Mouse (Mus musculus) kidney, adult 2 months (tissue): ENCODE measurements at regions not wholly inside any gene's neighbourhood (a gene's known extent, or its start where the extent isn't known, plus 50 kb on each side); places are given as distances from the start of the nearest gene placed in this dataset.

Experiments
- DNase-seq: peaks from one replicate; pipeline ENCODE4 v3.0.0; 2021
- H3K27ac ChIP-seq: fragments of 200-500 bp; 2 replicates; pipeline ENCODE4 v1.5.1; 2012; ENCODE audit warnings: low read depth, low read length, control low read depth, inconsistent platforms; ENCODE audit not compliant: insufficient read depth
- H3K27me3 ChIP-seq: fragments of 200-500 bp; replicated peaks from 2 replicates; pipeline ENCODE4 v1.6.1; 2012; ENCODE audit warnings: mild to moderate bottlenecking, moderate library complexity, low read length, inconsistent platforms; ENCODE audit not compliant: control insufficient read depth, insufficient read depth
- H3K36me3 ChIP-seq: fragments of 200-500 bp; 2 replicates; pipeline ENCODE4 v1.6.1; 2012; ENCODE audit warnings: mild to moderate bottlenecking, moderate library complexity, low read length, inconsistent platforms; ENCODE audit not compliant: control insufficient read depth, insufficient read depth
- H3K4me1 ChIP-seq: fragments of 200-500 bp; 2 replicates; pipeline ENCODE4 v1.6.1; 2011; ENCODE audit warnings: low read length; ENCODE audit not compliant: control insufficient read depth, insufficient read depth
- H3K4me3 ChIP-seq: fragments of 200-500 bp; 2 replicates; pipeline ENCODE4 v1.5.1; 2011; ENCODE audit warnings: mild to moderate bottlenecking, low read depth, low read length, control low read depth; ENCODE audit not compliant: insufficient read depth
- CTCF ChIP-seq: fragments of 200-500 bp; conservative IDR thresholded peaks from 2 replicates; pipeline ENCODE4 v1.5.1; 2011; ENCODE audit warnings: low read depth, mild to moderate bottlenecking, control low read depth, low read length, moderate library complexity, mixed read lengths; ENCODE audit not compliant: insufficient read depth, insufficient read length
- POLR2A ChIP-seq: fragments of 200-500 bp; IDR thresholded peaks from one replicate; pipeline ENCODE4 v1.6.1; 2011; ENCODE audit warnings: low read depth, low read length, control low read depth
- WGBS: fragments of 180-500 bp; shearing (Covaris S2); methylation state at CpG from one replicate; pipeline ENCODE4 v1.1.7; 2018; 5-methylcytosine and 5-hydroxymethylcytosine counted together

DNA sequence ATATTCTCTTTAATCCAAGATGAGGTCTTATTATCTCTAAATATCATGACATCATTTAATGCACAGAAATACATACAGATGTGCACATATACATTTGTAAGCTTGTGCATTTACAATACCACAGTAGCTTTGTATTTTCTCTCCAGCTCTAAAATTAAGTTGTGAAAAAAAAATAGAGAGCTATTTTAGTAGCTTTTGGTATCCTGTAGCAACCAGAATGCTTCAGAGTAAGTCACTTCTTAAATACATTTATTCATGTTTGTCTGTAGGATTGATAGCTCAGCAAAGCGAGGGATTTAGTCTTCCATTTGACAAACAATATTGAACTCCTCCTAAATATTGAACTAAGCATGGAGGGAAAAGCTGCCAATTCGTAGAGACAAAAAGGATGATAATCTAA lies 286.4 kb upstream of the C030005K15Rik start:
- no peaks in the 10 kb centered on the region for H3K27me3 ChIP-seq
- WGBS: 91% methylated on average over 2 of the region's 2 CpGs
- H3K36me3 ChIP-seq: no peaks in the 10 kb centered on the region
- H3K4me3 ChIP-seq: no peak overlapping the region
- no peak for DNase-seq
- no peak overlapping the region for H3K27ac ChIP-seq
- H3K4me1 ChIP-seq: no peaks in the 10 kb centered on the region
- TF ChIP-seq CTCF: no peak
- no peak for TF ChIP-seq POLR2A

GRCm38 (mm10) chr10:98014985-98015902 lies 288.7 kb upstream of the C030005K15Rik start:
- 45% methylated on average over 10 of the region's 10 CpGs for WGBS
- peak; percentile 48 for DNase-seq
- H3K27ac ChIP-seq: no peak overlapping the region

DNA sequence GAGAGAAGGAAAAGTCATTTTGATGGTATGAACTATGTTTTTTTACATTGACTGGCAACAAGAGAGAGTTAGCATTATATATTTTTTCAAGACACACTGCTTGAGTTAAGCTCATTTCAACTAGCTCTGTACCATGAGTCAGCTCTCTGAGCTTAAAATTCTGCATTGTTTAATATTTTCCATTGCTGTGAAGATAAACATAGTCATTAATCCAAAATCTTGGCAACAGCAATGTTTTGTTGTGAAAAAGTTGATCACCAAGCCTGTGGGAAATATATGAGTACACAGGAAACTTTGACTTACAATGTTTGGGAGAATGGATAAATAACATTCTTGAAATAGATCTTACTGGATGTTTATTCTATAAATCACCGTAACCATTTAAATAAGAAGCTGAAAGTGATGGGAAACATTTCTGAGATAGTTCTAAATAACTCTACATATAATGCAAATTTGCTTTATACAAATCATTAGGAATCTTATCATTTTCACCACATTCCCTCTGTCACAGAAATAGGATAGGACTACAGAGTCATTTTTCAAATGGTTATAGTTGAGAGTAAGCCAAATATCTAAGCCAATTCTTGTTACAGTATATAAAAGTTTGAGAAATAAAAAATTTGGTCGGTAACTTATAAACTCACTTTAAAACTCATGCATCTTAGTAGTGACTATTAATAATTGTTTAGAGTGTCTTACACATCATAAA lies 290.2 kb upstream of the C030005K15Rik start:
- Histone ChIP-seq H3K4me1 (no peaks in the 10 kb centered on the region), H3K36me3 (no peaks in the 10 kb centered on the region), H3K4me3 (no peak overlapping the region), H3K27ac (no peak overlapping the region), H3K27me3 (no peaks in the 10 kb centered on the region)
- no peak for TF ChIP-seq POLR2A
- no peak for TF ChIP-seq CTCF
- no peak for DNase-seq
- 82% methylated on average over 2 of the region's 2 CpGs for WGBS

More at GRCm38 (mm10) chr10:98014985-98015902, 288.7 kb upstream of the C030005K15Rik start:
- TF ChIP-seq CTCF: no peak
- H3K36me3 ChIP-seq: no peaks in the 10 kb centered on the region
- no peak overlapping the region for H3K4me3 ChIP-seq
- H3K4me1 ChIP-seq: no peaks in the 10 kb centered on the region
- no peaks in the 10 kb centered on the region for H3K27me3 ChIP-seq

- TF ChIP-seq CTCF: no peak
- TF ChIP-seq POLR2A: no peak
- H3K4me1 ChIP-seq: no peaks in the 10 kb centered on the region
- H3K27me3 ChIP-seq: no peaks in the 10 kb centered on the region
- H3K27ac ChIP-seq: no peak overlapping the region
- no peaks in the 10 kb centered on the region for H3K36me3 ChIP-seq
- WGBS: 23% methylated on average over 8 of the region's 8 CpGs
- DNase-seq: no peak
- H3K4me3 ChIP-seq: no peak overlapping the region
These were observed 302.6 kb upstream of the C030005K15Rik start for GRCm38 (mm10) chr10:98029124-98029523.

- Histone ChIP-seq H3K27ac (no peak overlapping the region), H3K36me3 (no peaks in the 10 kb centered on the region), H3K4me1 (no peaks in the 10 kb centered on the region), H3K27me3 (no peaks in the 10 kb centered on the region), H3K4me3 (no peak overlapping the region)
- WGBS: 26% methylated on average over 3 of the region's 3 CpGs
- DNase-seq: no peak
- TF ChIP-seq POLR2A: no peak
These were observed 303.1 kb upstream of the C030005K15Rik start for GRCm38 (mm10) chr10:98029621-98030020.

GRCm38 (mm10) chr10:98032661-98033060 lies 306.1 kb upstream of the C030005K15Rik start:
- Histone ChIP-seq H3K4me3 (no peak overlapping the region), H3K27ac (no peak overlapping the region)

DNA sequence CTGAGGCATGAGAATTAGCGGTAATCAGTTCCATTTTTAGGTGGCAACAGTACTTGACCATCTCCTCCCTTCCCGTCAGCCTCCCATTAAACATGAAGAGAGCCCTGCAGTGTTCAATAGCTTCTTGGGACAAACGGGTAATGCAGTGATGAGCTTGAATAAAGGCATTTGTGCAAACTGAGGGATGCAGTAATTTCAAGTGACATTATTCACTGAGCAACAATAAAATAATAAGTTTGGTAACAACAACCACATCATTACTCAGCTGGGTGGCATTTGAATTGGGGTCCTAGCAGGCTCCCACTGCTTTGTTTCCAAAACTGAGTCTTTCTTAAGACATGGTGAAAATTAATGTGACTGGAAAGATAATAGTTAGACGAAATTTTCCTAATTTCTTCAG lies 315.2 kb upstream of the C030005K15Rik start:
- no peak for TF ChIP-seq CTCF
- no peak for TF ChIP-seq POLR2A
- WGBS: 80% methylated on average over 4 of the region's 4 CpGs
- Histone ChIP-seq H3K36me3 (no peaks in the 10 kb centered on the region), H3K4me1 (no peaks in the 10 kb centered on the region), H3K27me3 (no peaks in the 10 kb centered on the region), H3K27ac (no peak overlapping the region), H3K4me3 (no peak overlapping the region)
- no peak for DNase-seq

More at GRCm38 (mm10) chr10:98032661-98033060, 306.1 kb upstream of the C030005K15Rik start:
- 97% methylated on average over 1 of the region's 1 CpGs for WGBS
- Histone ChIP-seq H3K36me3 (no peaks in the 10 kb centered on the region), H3K27me3 (no peaks in the 10 kb centered on the region), H3K4me1 (no peaks in the 10 kb centered on the region)
- TF ChIP-seq POLR2A (no peak), CTCF (no peak)
- DNase-seq: no peak
